Mouse (Mus musculus): Measurements from ENCODE around the gene Ttc8.

DNA sequence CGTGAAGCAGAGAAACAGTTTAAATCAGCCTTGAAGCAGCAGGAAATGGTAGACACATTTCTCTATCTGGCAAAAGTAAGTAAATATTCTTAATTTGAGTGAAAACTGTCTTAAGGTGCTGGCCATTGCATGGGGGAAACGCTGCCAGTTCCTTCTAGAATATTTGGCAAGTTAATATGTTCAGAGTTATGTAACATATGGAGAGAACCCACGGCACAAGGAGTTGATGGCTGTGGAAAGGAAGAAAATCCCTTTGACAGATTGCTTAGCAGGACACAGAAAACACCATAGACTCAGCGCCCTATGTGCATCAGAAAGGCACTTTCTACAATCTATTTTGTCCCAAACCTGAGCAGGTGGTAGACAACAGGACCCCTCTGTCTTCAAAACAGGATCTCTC, 41.0 kb downstream of the Ttc8 start:
- no peak for TF ChIP-seq EP300 (IDR thresholded peaks at IDR 0.05; ENCODE audit: low read depth)
- no peak for TF ChIP-seq CTCF (IDR thresholded peaks at IDR 0.05; ENCODE audit: low read depth)
